Mouse (Mus musculus): ENCODE results near the gene Olfr172. TPM values are rescaled to one million over a fixed set of nuclear protein-coding genes. Genes with fewer than 3 reads are reported as not detected.

Olfr172 gene
- polyA plus RNA-seq, 1 experiment from 2014 or later, result not detected

GRCm38 (mm10) chr16:58738205-58738604 lies 24.8 kb downstream of the Olfr172 start:
- Histone ChIP-seq H3K36me3 (replicated peaks; ENCODE audit: insufficient read depth, low read length) (peaks cover 3% of the 10 kb centered on the region; the same call in 1 of the 2 replicates), H3K27me3 (ENCODE audit: insufficient read depth, low read length) (no peaks in the 10 kb centered on the region), H3K4me2 (ENCODE audit: low read depth, low read length) (no peak overlapping the region), H3K9me3 (ENCODE audit: low read length) (no peaks in the 10 kb centered on the region), H3K4me1 (ENCODE audit: insufficient read depth) (no peaks in the 10 kb centered on the region), H3K27ac (ENCODE audit: low read depth) (no peak overlapping the region), H3K4me3 (ENCODE audit: low read depth, low read length) (no peak overlapping the region), H3K9ac (replicated peaks) (no peak overlapping the region)
- TF ChIP-seq EP300 (IDR thresholded peaks at IDR 0.05; ENCODE audit: low read depth) (no peak), CTCF (IDR thresholded peaks at IDR 0.05; ENCODE audit: low read depth) (no peak)
- DNase-seq, result no peak
- 74% methylated on average over 4 of the region's 4 CpGs for WGBS (ENCODE audit: insufficient replicate concordance)
- no peak for ATAC-seq

GRCm38 (mm10) chr16:58728176-58728671 lies 34.8 kb downstream of the Olfr172 start:
- WGBS (ENCODE audit: insufficient replicate concordance), result under 1% methylated on average over 23 of the region's 31 CpGs
- DNase-seq, result no peak
- peak; percentile 79 for ATAC-seq

GRCm38 (mm10) chr16:58727477-58728131 lies 35.4 kb downstream of the Olfr172 start, which contains the start of gene Cldnd1:
Cldnd1 (plus strand) TSS chr16:58727910.
- WGBS (ENCODE audit: insufficient replicate concordance), result 3% methylated on average over 25 of the region's 35 CpGs
- no peak for TF ChIP-seq CTCF (IDR thresholded peaks at IDR 0.05; ENCODE audit: low read depth)
- no peak for TF ChIP-seq EP300 (IDR thresholded peaks at IDR 0.05; ENCODE audit: low read depth)
- DNase-seq, result peak; percentile 95

More at GRCm38 (mm10) chr16:58728176-58728671, 34.8 kb downstream of the Olfr172 start:
- peak overlapping the region; percentile 88 for H3K4me3 ChIP-seq (ENCODE audit: low read depth, low read length)
- peak overlapping the region; percentile 94 for H3K4me2 ChIP-seq (ENCODE audit: low read depth, low read length)
- peak overlapping the region; percentile 82 for H3K9ac ChIP-seq (replicated peaks)
- H3K27ac ChIP-seq (ENCODE audit: low read depth), result peak overlapping the region; percentile 66
- TF ChIP-seq EP300 (IDR thresholded peaks at IDR 0.05; ENCODE audit: low read depth), result no peak
- TF ChIP-seq CTCF (IDR thresholded peaks at IDR 0.05; ENCODE audit: low read depth), result no peak
- H3K9me3 ChIP-seq (ENCODE audit: low read length), result no peaks in the 10 kb centered on the region
- peaks cover 22% of the 10 kb centered on the region for H3K36me3 ChIP-seq (replicated peaks; ENCODE audit: insufficient read depth, low read length)
- H3K4me1 ChIP-seq (ENCODE audit: insufficient read depth), result 0 out of 2 replicates have a peak, but pooled peaks cover 4% of the 10 kb centered on the region
- H3K27me3 ChIP-seq (ENCODE audit: insufficient read depth, low read length), result no peaks in the 10 kb centered on the region

GRCm38 (mm10) chr16:58726680-58727476 lies 36.1 kb downstream of the Olfr172 start:
- H3K9ac ChIP-seq (replicated peaks), result no peak overlapping the region
- H3K9me3 ChIP-seq (ENCODE audit: low read length), result no peaks in the 10 kb centered on the region
- H3K4me2 ChIP-seq (ENCODE audit: low read depth, low read length), result peak overlapping the region; percentile 94
- 0 out of 2 replicates have a peak, but pooled peaks cover 4% of the 10 kb centered on the region for H3K4me1 ChIP-seq (ENCODE audit: insufficient read depth)
- H3K27ac ChIP-seq (ENCODE audit: low read depth), result no peak overlapping the region
- peaks cover 14% of the 10 kb centered on the region for H3K36me3 ChIP-seq (replicated peaks; ENCODE audit: insufficient read depth, low read length)
- WGBS (ENCODE audit: insufficient replicate concordance), result 67% methylated on average over 11 of the region's 11 CpGs
- no peaks in the 10 kb centered on the region for H3K27me3 ChIP-seq (ENCODE audit: insufficient read depth, low read length)
- TF ChIP-seq EP300 (IDR thresholded peaks at IDR 0.05; ENCODE audit: low read depth) (no peak), CTCF (IDR thresholded peaks at IDR 0.05; ENCODE audit: low read depth) (no peak)
- no peak for DNase-seq
- no peak for ATAC-seq
- H3K4me3 ChIP-seq (ENCODE audit: low read depth, low read length), result peak overlapping the region; percentile 88; the same call in 1 of the 2 replicates

More at GRCm38 (mm10) chr16:58727477-58728131, 35.4 kb downstream of the Olfr172 start, which contains the start of gene Cldnd1:
- peak; percentile 100 for ATAC-seq
- Histone ChIP-seq H3K4me3 (ENCODE audit: low read depth, low read length) (peak within 1 kb of the TSS; percentile 88), H3K27ac (ENCODE audit: low read depth) (peak within 1 kb of the TSS; percentile 66), H3K27me3 (ENCODE audit: insufficient read depth, low read length) (no peaks in the 10 kb centered on the region), H3K4me1 (ENCODE audit: insufficient read depth) (0 out of 2 replicates have a peak, but pooled peaks cover 4% of the 10 kb centered on the region), H3K9me3 (ENCODE audit: low read length) (no peaks in the 10 kb centered on the region), H3K4me2 (ENCODE audit: low read depth, low read length) (peak within 1 kb of the TSS; percentile 94), H3K36me3 (replicated peaks; ENCODE audit: insufficient read depth, low read length) (peaks cover 20% of the 10 kb centered on the region), H3K9ac (replicated peaks) (peak within 1 kb of the TSS; percentile 82)

GRCm38 (mm10) chr16:58722292-58722691 lies 40.7 kb downstream of the Olfr172 start:
- no peak overlapping the region for H3K4me3 ChIP-seq (ENCODE audit: low read depth, low read length)
- H3K36me3 ChIP-seq (replicated peaks; ENCODE audit: insufficient read depth, low read length), result no peaks in the 10 kb centered on the region
- WGBS (ENCODE audit: insufficient replicate concordance), result 51% methylated on average over 2 of the region's 2 CpGs
- DNase-seq (no peak), ATAC-seq (no peak)
- H3K4me1 ChIP-seq (ENCODE audit: insufficient read depth), result no peaks in the 10 kb centered on the region
- H3K9me3 ChIP-seq (ENCODE audit: low read length), result no peaks in the 10 kb centered on the region
- H3K27ac ChIP-seq (ENCODE audit: low read depth), result no peak overlapping the region
- H3K27me3 ChIP-seq (ENCODE audit: insufficient read depth, low read length), result no peaks in the 10 kb centered on the region
- TF ChIP-seq CTCF (IDR thresholded peaks at IDR 0.05; ENCODE audit: low read depth), result no peak
- TF ChIP-seq EP300 (IDR thresholded peaks at IDR 0.05; ENCODE audit: low read depth), result no peak
- no peak overlapping the region for H3K4me2 ChIP-seq (ENCODE audit: low read depth, low read length)
- H3K9ac ChIP-seq (replicated peaks), result no peak overlapping the region

GRCm38 (mm10) chr16:58718666-58719120 lies 44.3 kb downstream of the Olfr172 start, which contains the start of gene Gpr15:
Gpr15 (minus strand) TSS chr16:58719070.
- WGBS (ENCODE audit: insufficient replicate concordance), result 89% methylated on average over 7 of the region's 7 CpGs
- DNase-seq (no peak), ATAC-seq (no peak)
- no peak within 1 kb of the TSS for H3K4me2 ChIP-seq (ENCODE audit: low read depth, low read length)
- no peaks in the 10 kb centered on the region for H3K27me3 ChIP-seq (ENCODE audit: insufficient read depth, low read length)
- no peak within 1 kb of the TSS for H3K27ac ChIP-seq (ENCODE audit: low read depth)
- H3K36me3 ChIP-seq (replicated peaks; ENCODE audit: insufficient read depth, low read length), result no peaks in the 10 kb centered on the region
- TF ChIP-seq CTCF (IDR thresholded peaks at IDR 0.05; ENCODE audit: low read depth) (no peak), EP300 (IDR thresholded peaks at IDR 0.05; ENCODE audit: low read depth) (no peak)
- no peaks in the 10 kb centered on the region for H3K4me1 ChIP-seq (ENCODE audit: insufficient read depth)
- no peak within 1 kb of the TSS for H3K9ac ChIP-seq (replicated peaks)
- H3K9me3 ChIP-seq (ENCODE audit: low read length), result no peaks in the 10 kb centered on the region
- no peak within 1 kb of the TSS for H3K4me3 ChIP-seq (ENCODE audit: low read depth, low read length)

Data from liver, postnatal 0 days (tissue).